Mouse (Mus musculus): ENCODE measurements at regions not wholly inside any gene's neighbourhood (a gene's known extent, or its start where the extent isn't known, plus 50 kb on each side); places are given as distances from the start of the nearest gene placed in this dataset.

DNA sequence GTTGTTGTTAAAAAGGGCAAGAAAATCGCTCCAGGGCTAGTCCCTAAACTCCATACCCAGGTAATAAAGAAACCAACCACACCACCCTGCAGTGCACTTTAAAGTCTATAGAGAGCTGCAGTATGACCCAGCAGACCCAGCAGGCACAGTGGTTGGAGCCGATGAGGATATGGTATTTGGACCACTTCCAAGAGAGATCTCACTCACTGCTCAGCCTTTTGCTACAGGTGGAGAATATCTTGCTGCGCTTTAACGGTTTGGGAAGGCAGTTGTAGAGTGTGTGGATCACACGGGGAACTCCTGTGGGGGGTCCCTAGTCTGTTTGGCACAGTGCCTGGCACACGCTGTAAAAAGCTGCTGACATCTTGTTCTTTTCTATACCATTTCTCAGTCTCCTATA is 145.9 kb downstream of the Foxo1 start:
- no peak for ATAC-seq (replicated peaks; ENCODE audit: low read depth, poor library complexity, severe bottlenecking)

- ATAC-seq (replicated peaks; ENCODE audit: low read depth, poor library complexity, severe bottlenecking): no peak
These were observed 145.1 kb downstream of the Foxo1 start for GRCm38 (mm10) chr3:52413187-52413746.

DNA sequence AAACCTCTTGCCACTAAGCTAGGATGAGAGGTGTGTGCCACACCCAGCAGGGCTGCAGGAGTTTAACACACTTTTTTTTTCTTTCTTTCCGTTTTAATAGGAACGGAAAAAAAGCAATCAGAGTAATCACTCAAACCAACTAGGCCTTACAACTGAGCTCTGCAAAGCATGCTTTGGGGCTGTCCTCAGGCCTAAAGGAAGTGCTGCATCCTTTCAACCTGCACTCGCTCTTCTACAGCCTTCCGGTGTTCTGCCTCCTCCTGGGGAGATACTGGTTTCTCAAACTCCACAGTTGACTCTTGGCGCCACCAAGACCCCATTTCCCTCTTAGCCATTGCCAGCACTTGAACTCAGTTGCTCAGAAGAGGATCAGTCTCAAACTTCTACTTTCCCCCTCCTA is 143.2 kb downstream of the Foxo1 start:
- ATAC-seq (replicated peaks; ENCODE audit: low read depth, poor library complexity, severe bottlenecking): no peak

GRCm38 (mm10) chr3:52409465-52409864 is 141.3 kb downstream of the Foxo1 start:
- no peak for ATAC-seq (replicated peaks; ENCODE audit: low read depth, poor library complexity, severe bottlenecking)

- ATAC-seq (replicated peaks; ENCODE audit: low read depth, poor library complexity, severe bottlenecking): no peak
These were observed 138.7 kb downstream of the Foxo1 start for GRCm38 (mm10) chr3:52406778-52407318.

DNA sequence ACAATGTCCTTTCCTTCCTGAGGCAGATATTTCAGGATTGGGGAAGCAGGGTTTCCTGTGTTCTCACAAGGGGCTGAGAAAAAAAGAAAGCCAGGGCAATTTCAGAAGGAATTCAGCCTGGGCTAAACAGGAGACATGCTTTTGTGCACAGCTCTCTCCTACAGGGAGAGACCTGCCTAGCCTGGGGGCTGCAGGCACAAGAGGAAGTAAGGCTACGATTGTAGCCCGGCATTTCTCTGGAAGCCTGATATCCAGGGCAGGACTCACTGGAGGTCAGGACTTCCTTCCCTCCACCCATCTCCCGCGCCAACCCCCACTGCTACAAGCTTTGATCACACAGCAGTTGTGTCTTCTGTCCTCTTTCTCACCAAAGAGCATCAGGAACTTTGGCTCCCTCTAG is 136.5 kb downstream of the Foxo1 start:
- ATAC-seq (replicated peaks; ENCODE audit: low read depth, poor library complexity, severe bottlenecking): no peak

- ATAC-seq (replicated peaks; ENCODE audit: low read depth, poor library complexity, severe bottlenecking): no peak
These were observed 134.9 kb downstream of the Foxo1 start for GRCm38 (mm10) chr3:52403032-52403431.

Data from common myeloid progenitor, adult 5-6 weeks (primary cell).